Mouse (Mus musculus) lung, postnatal 0 days (tissue): ENCODE measurements around the gene Babam2.
"Not testable (repeated sequence)": the region's sequence is repeated elsewhere in the genome, so short reads cannot be mapped to it uniquely, and the experiment has no call there.

Experiments
- CTCF ChIP-seq: IDR thresholded peaks from 2 replicates; pipeline ENCODE4 v1.5.1; 2016; ENCODE audit warnings: antibody characterized with exemption, mild to moderate bottlenecking
- EP300 ChIP-seq: IDR thresholded peaks from 2 replicates; pipeline ENCODE4 v1.6.1; 2016; ENCODE audit warnings: antibody characterized with exemption, mild to moderate bottlenecking, control low read depth

DNA sequence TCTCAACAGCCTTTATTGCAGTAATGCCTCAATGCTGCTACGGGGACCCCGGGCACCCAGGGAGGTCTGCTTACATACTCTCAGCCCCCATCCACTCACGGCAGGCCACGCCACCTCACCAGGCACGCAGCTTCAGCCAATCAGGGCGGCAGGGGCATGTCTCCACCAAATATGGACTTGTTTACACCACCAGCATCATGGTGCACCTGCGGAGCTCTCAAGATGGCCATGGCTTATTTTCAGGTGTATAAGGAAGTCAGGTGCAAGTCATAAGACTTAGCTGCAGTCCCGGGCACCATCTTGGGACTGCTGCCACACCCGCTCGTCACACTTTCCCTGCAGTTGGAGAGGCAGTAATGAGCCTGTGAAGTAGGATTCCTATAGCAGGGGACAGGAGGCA lies 161.4 kb downstream of the Babam2 start:
- TF ChIP-seq CTCF, EP300: not testable (repeated sequence)
